ENCODE assay signal across 25 mouse cellular contexts in genomic region chr2:181413141-181413540, GRCm38 (mm10). TPM values are rescaled to one million over a fixed set of nuclear protein-coding genes. Genes with fewer than 3 reads are reported as not detected.
DNase-seq lines count a peak whose midpoint lies in the region; ATAC-seq lines count a peak whose summit lies in the region.
"Had no signal": no experiment of that assay in that cellular context is flagged by ENCODE, and none has a peak within 500 bp of the region (broad histone marks: within the 10 kb centered on the region; RNA-seq: fewer than 3 reads in every experiment).

No protein-coding gene starts in this region.

- H3K9me3 ChIP-seq in heart, embryonic 13.5 days = no peaks in the 10 kb centered on the region
- H3K9me3 ChIP-seq in liver, embryonic 12.5 days (replicated peaks) = no peaks in the 10 kb centered on the region
- no peaks in the 10 kb centered on the region for H3K9me3 ChIP-seq in liver, embryonic 11.5 days (ENCODE audit: control insufficient read depth, low read length)
- H3K9me3 ChIP-seq: embryonic facial prominence, embryonic 13.5 days; forebrain, embryonic 13.5 days; limb, embryonic 10.5 days; liver, embryonic 13.5 days; midbrain, embryonic 13.5 days; neural tube, embryonic 12.5 days had no signal

- peaks cover 18% of the 10 kb centered on the region for H3K4me1 ChIP-seq in heart, embryonic 13.5 days
- peaks cover 49% of the 10 kb centered on the region for H3K4me1 ChIP-seq in liver, embryonic 12.5 days
- peaks cover 7% of the 10 kb centered on the region; the same call in 1 of the 2 replicates for H3K4me1 ChIP-seq in liver, embryonic 11.5 days (replicated peaks; ENCODE audit: control insufficient read depth, insufficient read depth, low read length)
- H3K4me1 ChIP-seq in brown adipose tissue, adult 24 weeks (ENCODE audit: control insufficient read depth, insufficient read depth, insufficient read length, low read length) = peaks cover 2% of the 10 kb centered on the region; the same call in 1 of the 2 replicates
- H3K4me1 ChIP-seq: embryonic facial prominence, embryonic 13.5 days; forebrain, embryonic 13.5 days; limb, embryonic 10.5 days; midbrain, embryonic 13.5 days; neural tube, embryonic 12.5 days had no signal

- no peak overlapping the region for H3K4me2 ChIP-seq in heart, embryonic 13.5 days
- H3K4me2 ChIP-seq in liver, embryonic 12.5 days = no peak overlapping the region
- H3K4me2 ChIP-seq in liver, embryonic 11.5 days = no peak overlapping the region
- H3K4me2 ChIP-seq: embryonic facial prominence, embryonic 13.5 days; forebrain, embryonic 13.5 days; liver, embryonic 13.5 days; midbrain, embryonic 13.5 days; neural tube, embryonic 12.5 days had no signal

- no peak overlapping the region for H3K9ac ChIP-seq in heart, embryonic 13.5 days
- H3K9ac ChIP-seq in liver, embryonic 12.5 days = no peak overlapping the region
- H3K9ac ChIP-seq in liver, embryonic 11.5 days (ENCODE audit: low read depth, low read length) = no peak overlapping the region
- H3K9ac ChIP-seq: embryonic facial prominence, embryonic 13.5 days; forebrain, embryonic 13.5 days; liver, embryonic 13.5 days; midbrain, embryonic 13.5 days; neural tube, embryonic 12.5 days had no signal

- DNase-seq in heart, adult 9 months (ENCODE audit: low spot score in 2 of 2) = no peak
- DNase-seq in liver, embryonic 11.5 days (ENCODE audit: low spot score) = no peak
- peak; percentile 61 for DNase-seq in Muller cell, postnatal 12 days (ENCODE audit: inconsistent ontology term)
- DNase-seq in cerebellum, adult 18-20 months = no peak
- DNase-seq in retina, postnatal 1 day = no peak
- DNase-seq: adrenal gland, adult 8-10 months; cerebellum, adult 11 months; cerebellum, postnatal 10 days; heart, postnatal 10 days; kidney, adult 11 months; liver, embryonic 13.5 days; lung, adult 2 months; right cerebral cortex, adult 18-20 months; thymus, adult 18-20 months; thymus, postnatal 4 days had no signal

- no peaks in the 10 kb centered on the region for H3K27me3 ChIP-seq in heart, embryonic 13.5 days (replicated peaks)
- H3K27me3 ChIP-seq in liver, embryonic 12.5 days (replicated peaks) = no peaks in the 10 kb centered on the region
- no peaks in the 10 kb centered on the region for H3K27me3 ChIP-seq in liver, embryonic 11.5 days (replicated peaks; ENCODE audit: control insufficient read depth, insufficient read depth, low read length)
- H3K27me3 ChIP-seq: embryonic facial prominence, embryonic 13.5 days; forebrain, embryonic 13.5 days; liver, embryonic 13.5 days; midbrain, embryonic 13.5 days; neural tube, embryonic 12.5 days had no signal

- no peak overlapping the region for H3K4me3 ChIP-seq in heart, embryonic 13.5 days
- no peak overlapping the region for H3K4me3 ChIP-seq in liver, embryonic 12.5 days
- no peak overlapping the region for H3K4me3 ChIP-seq in liver, embryonic 11.5 days (ENCODE audit: low read depth, low read length)
- no peak overlapping the region for H3K4me3 ChIP-seq in brown adipose tissue, adult 24 weeks (ENCODE audit: insufficient read depth, low read depth, low read length)
- H3K4me3 ChIP-seq: embryonic facial prominence, embryonic 13.5 days; erythroblast, embryonic 14.5 days; forebrain, embryonic 13.5 days; limb, embryonic 10.5 days; liver, embryonic 13.5 days; midbrain, embryonic 13.5 days; neural tube, embryonic 12.5 days had no signal

- H3K36me3 ChIP-seq in heart, embryonic 13.5 days = 0 out of 2 replicates have a peak, but pooled peaks cover 2% of the 10 kb centered on the region
- peaks cover 44% of the 10 kb centered on the region for H3K36me3 ChIP-seq in liver, embryonic 12.5 days
- peaks cover 5% of the 10 kb centered on the region; the same call in 1 of the 2 replicates for H3K36me3 ChIP-seq in liver, embryonic 11.5 days (ENCODE audit: control insufficient read depth, insufficient read depth, low read length)
- H3K36me3 ChIP-seq: embryonic facial prominence, embryonic 13.5 days; midbrain, embryonic 13.5 days; neural tube, embryonic 12.5 days had no signal

- 36% methylated on average over 2 of the region's 2 CpGs for WGBS in heart, embryonic 13.5 days
- WGBS in liver, embryonic 12.5 days (ENCODE audit: insufficient replicate concordance) = 69% methylated on average over 2 of the region's 2 CpGs
- WGBS in liver, embryonic 11.5 days = 65% methylated on average over 2 of the region's 2 CpGs

- ATAC-seq in heart, embryonic 13.5 days (ENCODE audit: extremely low read depth, insufficient number of reproducible peaks, low FRiP score, low TSS enrichment) = no peak
- ATAC-seq in liver, embryonic 12.5 days = no peak
- ATAC-seq in liver, embryonic 11.5 days (replicated peaks; ENCODE audit: low FRiP score) = no peak
- ATAC-seq: forebrain, embryonic 13.5 days; midbrain, embryonic 13.5 days had no signal

- H3K27ac ChIP-seq in heart, embryonic 13.5 days (replicated peaks) = peak overlapping the region; percentile 6; the same call in 1 of the 2 replicates
- peak overlapping the region; percentile 46; the same call in 1 of the 2 replicates for H3K27ac ChIP-seq in liver, embryonic 12.5 days
- no peak overlapping the region for H3K27ac ChIP-seq in liver, embryonic 11.5 days (ENCODE audit: low read depth, low read length)
- peak overlapping the region; percentile 47; the same call in 1 of the 2 replicates for H3K27ac ChIP-seq in brown adipose tissue, adult 24 weeks (replicated peaks; ENCODE audit: low read depth, low read length)
- H3K27ac ChIP-seq: embryonic facial prominence, embryonic 13.5 days; forebrain, embryonic 13.5 days; kidney, postnatal 0 days; limb, embryonic 10.5 days; liver, embryonic 13.5 days; midbrain, embryonic 13.5 days; neural tube, embryonic 12.5 days had no signal

RNA-seq across cellular contexts. Expression of gene Lime1, which starts 33.3 kb away (rescaled TPM):
- polyA plus RNA-seq in heart, embryonic 13.5 days (2015; fragmentation: Nextera tagmentation; extraction: Ambion mirVana) = 11.9 and 15.6 TPM in 2 replicates
- polyA plus RNA-seq in liver, embryonic 12.5 days (2016; fragmentation: Nextera tagmentation; extraction: Ambion mirVana) = 10.3 and 12.1 TPM in 2 replicates
- 17.0 and 20.2 TPM in 2 replicates for polyA plus RNA-seq in liver, embryonic 11.5 days (2014; fragmentation: Nextera tagmentation; extraction: Ambion mirVana)
- polyA plus RNA-seq in brown adipose tissue, adult 24 weeks (2012; ENCODE audit: insufficient read depth, insufficient read length, missing spikeins) = 3.0 and 6.1 TPM in 2 replicates

RNA-seq across cellular contexts. Expression of gene Zbtb46, which starts 46.1 kb away (rescaled TPM):
- 10.6 TPM in 2 replicates for polyA plus RNA-seq in heart, embryonic 13.5 days (2015; fragmentation: Nextera tagmentation; extraction: Ambion mirVana)
- 15.5 and 16.9 TPM in 2 replicates for polyA plus RNA-seq in liver, embryonic 12.5 days (2016; fragmentation: Nextera tagmentation; extraction: Ambion mirVana)
- 25.2 and 26.9 TPM in 2 replicates for polyA plus RNA-seq in liver, embryonic 11.5 days (2014; fragmentation: Nextera tagmentation; extraction: Ambion mirVana)
- 5.5 and 6.6 TPM in 2 replicates for polyA plus RNA-seq in brown adipose tissue, adult 24 weeks (2012; ENCODE audit: insufficient read depth, insufficient read length, missing spikeins)

RNA-seq across cellular contexts. Expression of gene Arfrp1, which starts 47.9 kb away (rescaled TPM):
- 57.5 and 59.1 TPM in 2 replicates for polyA plus RNA-seq in heart, embryonic 13.5 days (2015; fragmentation: Nextera tagmentation; extraction: Ambion mirVana)
- 34.4 and 36.7 TPM in 2 replicates for polyA plus RNA-seq in liver, embryonic 12.5 days (2016; fragmentation: Nextera tagmentation; extraction: Ambion mirVana)
- polyA plus RNA-seq in liver, embryonic 11.5 days (2014; fragmentation: Nextera tagmentation; extraction: Ambion mirVana) = 48.7 and 48.9 TPM in 2 replicates
- polyA plus RNA-seq in brown adipose tissue, adult 24 weeks (2012; ENCODE audit: insufficient read depth, insufficient read length, missing spikeins) = 40.7 and 53.9 TPM in 2 replicates

RNA-seq across cellular contexts. Expression of gene Zgpat, which starts 48.4 kb away (rescaled TPM):
- polyA plus RNA-seq in heart, embryonic 13.5 days (2015; fragmentation: Nextera tagmentation; extraction: Ambion mirVana) = 23.3 and 26.7 TPM in 2 replicates
- polyA plus RNA-seq in liver, embryonic 12.5 days (2016; fragmentation: Nextera tagmentation; extraction: Ambion mirVana) = 22.6 and 23.9 TPM in 2 replicates
- 29.5 and 35.1 TPM in 2 replicates for polyA plus RNA-seq in liver, embryonic 11.5 days (2014; fragmentation: Nextera tagmentation; extraction: Ambion mirVana)
- 12.4 TPM in 2 replicates for polyA plus RNA-seq in brown adipose tissue, adult 24 weeks (2012; ENCODE audit: insufficient read depth, insufficient read length, missing spikeins)
